Mouse (Mus musculus): ENCODE measurements around the gene Gm3336. TPM values are rescaled to one million over a fixed set of nuclear protein-coding genes. Genes with fewer than 3 reads are reported as not detected.

Gene Gm3336
- polyA plus RNA-seq, 1 experiment from 2014 or later, result not detected

- Histone ChIP-seq H3K4me3 (no peak overlapping the region), H3K9ac (peak overlapping the region; percentile 56), H3K27ac (ENCODE audit: poor library complexity, severe bottlenecking) (peak overlapping the region; percentile 96), H3K9me3 (replicated peaks) (no peaks in the 10 kb centered on the region), H3K27me3 (replicated peaks) (no peaks in the 10 kb centered on the region), H3K4me2 (peak overlapping the region; percentile 61), H3K36me3 (no peaks in the 10 kb centered on the region), H3K4me1 (replicated peaks) (peaks cover 55% of the 10 kb centered on the region)
- no peak for ATAC-seq (ENCODE audit: insufficient number of reproducible peaks, low FRiP score)
- WGBS, result 33% methylated on average over 32 of the region's 32 CpGs
Measured at GRCm38 (mm10) chr8:70695318-70696018, 22.9 kb upstream of the Gm3336 start.

DNA sequence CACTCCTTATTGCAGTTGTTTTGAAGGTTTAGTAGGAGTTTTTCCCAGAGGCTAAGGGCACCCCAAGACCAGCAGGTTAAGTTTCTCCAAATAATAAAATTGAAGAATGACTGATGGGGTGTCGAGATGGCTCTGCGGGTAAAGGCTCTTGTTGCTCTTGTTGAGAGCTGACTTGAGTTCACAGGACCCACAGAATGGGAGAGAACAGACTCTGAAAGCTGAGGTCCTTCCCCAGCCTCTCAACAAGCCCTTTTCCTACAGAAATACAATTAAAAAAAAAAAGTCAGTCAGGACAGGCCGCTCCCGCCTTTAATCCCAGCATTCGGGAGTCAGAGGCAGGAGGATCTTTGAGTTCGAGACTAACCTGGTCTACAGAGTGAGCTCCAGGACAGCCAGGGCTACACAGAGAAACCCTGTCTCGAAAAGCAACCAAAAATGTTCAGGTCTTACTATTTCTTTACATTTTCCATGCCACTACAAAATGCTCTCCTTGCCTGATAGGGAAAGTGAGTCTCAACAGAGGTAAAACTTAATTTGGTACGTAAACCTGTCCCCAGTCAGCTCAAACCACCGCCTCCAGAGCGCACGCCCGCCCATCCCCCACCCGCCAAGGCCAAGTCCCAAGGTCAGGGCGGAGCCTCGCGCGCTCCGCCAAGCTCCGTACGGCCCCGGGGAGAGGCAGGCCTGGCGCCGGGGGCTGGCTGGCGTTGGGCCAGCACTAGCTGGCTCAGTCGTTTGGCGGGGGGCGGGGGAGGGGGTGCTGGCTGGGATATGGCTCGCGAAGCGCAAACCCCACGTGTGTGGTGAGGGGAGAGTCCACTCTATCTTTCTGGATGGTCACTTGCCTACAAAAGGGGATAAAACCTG, 22.1 kb upstream of the Gm3336 start:
- peaks cover 59% of the 10 kb centered on the region for H3K4me1 ChIP-seq (replicated peaks)
- H3K9me3 ChIP-seq (replicated peaks), result no peaks in the 10 kb centered on the region
- no peaks in the 10 kb centered on the region for H3K27me3 ChIP-seq (replicated peaks)
- peak overlapping the region; percentile 61 for H3K9ac ChIP-seq
- H3K4me3 ChIP-seq, result peak overlapping the region; percentile 10; the same call in 1 of the 2 replicates
- H3K4me2 ChIP-seq, result peak overlapping the region; percentile 61
- peak; percentile 56 for ATAC-seq (ENCODE audit: insufficient number of reproducible peaks, low FRiP score)
- peaks cover 3% of the 10 kb centered on the region; the same call in 1 of the 2 replicates for H3K36me3 ChIP-seq
- 4% methylated on average over 31 of the region's 31 CpGs for WGBS
- H3K27ac ChIP-seq (ENCODE audit: poor library complexity, severe bottlenecking), result peak overlapping the region; percentile 96

GRCm38 (mm10) chr8:70696946-70697345, 21.4 kb upstream of the Gm3336 start:
- Histone ChIP-seq H3K27me3 (replicated peaks) (no peaks in the 10 kb centered on the region), H3K36me3 (peaks cover 7% of the 10 kb centered on the region; the same call in 1 of the 2 replicates), H3K9me3 (replicated peaks) (no peaks in the 10 kb centered on the region), H3K27ac (ENCODE audit: poor library complexity, severe bottlenecking) (peak overlapping the region; percentile 96), H3K4me2 (peak overlapping the region; percentile 61), H3K9ac (peak overlapping the region; percentile 61), H3K4me3 (peak overlapping the region; percentile 10; the same call in 1 of the 2 replicates), H3K4me1 (replicated peaks) (peaks cover 58% of the 10 kb centered on the region)
- no peak for ATAC-seq (ENCODE audit: insufficient number of reproducible peaks, low FRiP score)
- 29% methylated on average over 4 of the region's 4 CpGs for WGBS

DNA sequence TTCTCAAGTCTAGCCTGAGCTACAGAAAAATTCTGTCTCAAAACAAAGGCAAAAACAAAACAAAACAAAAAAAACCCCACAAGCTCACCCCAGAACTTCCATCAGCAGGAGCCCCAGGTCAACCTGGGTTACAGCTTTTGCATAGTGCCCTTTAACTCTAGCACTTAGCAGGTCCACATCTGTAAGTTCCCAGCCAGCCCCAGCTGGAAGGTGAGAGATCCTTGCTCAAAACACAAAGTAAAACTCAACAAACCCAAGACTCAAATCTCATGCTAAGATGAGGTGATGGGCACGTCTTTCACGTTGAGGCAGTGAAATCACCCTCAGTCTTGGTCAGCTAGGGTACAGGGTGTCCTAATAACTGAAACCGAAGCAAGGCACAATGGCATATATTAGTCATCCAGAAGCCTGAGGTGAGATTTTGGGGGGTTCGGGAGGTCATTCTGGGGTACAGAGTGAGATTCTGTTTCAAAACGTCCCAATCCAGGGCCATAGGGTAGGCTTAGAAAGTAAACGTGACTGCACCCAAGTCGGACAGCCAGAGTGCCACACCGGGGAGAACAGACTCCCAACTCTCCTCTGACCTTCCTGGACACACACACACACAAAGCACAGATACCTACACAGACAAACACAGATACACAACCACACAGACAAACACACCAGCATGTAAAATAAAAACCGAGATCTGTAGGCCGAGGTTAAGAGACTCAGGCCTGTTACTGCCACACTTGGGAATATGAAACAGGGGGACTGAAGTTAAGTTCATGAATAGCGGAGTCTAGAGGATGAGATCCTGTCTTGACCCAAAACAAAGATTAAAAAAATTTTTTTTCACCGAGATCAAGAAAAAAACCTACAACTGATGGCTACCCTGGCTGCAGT, 20.7 kb upstream of the Gm3336 start:
- no peaks in the 10 kb centered on the region for H3K27me3 ChIP-seq (replicated peaks)
- H3K9me3 ChIP-seq (replicated peaks), result no peaks in the 10 kb centered on the region
- 69% methylated on average over 12 of the region's 12 CpGs for WGBS
- H3K4me3 ChIP-seq, result peak overlapping the region; percentile 92
- H3K36me3 ChIP-seq, result peaks cover 13% of the 10 kb centered on the region
- H3K27ac ChIP-seq (ENCODE audit: poor library complexity, severe bottlenecking), result peak overlapping the region; percentile 96
- peak overlapping the region; percentile 61 for H3K9ac ChIP-seq
- peaks cover 61% of the 10 kb centered on the region for H3K4me1 ChIP-seq (replicated peaks)
- no peak for ATAC-seq (ENCODE audit: insufficient number of reproducible peaks, low FRiP score)
- H3K4me2 ChIP-seq, result peak overlapping the region; percentile 61

DNA sequence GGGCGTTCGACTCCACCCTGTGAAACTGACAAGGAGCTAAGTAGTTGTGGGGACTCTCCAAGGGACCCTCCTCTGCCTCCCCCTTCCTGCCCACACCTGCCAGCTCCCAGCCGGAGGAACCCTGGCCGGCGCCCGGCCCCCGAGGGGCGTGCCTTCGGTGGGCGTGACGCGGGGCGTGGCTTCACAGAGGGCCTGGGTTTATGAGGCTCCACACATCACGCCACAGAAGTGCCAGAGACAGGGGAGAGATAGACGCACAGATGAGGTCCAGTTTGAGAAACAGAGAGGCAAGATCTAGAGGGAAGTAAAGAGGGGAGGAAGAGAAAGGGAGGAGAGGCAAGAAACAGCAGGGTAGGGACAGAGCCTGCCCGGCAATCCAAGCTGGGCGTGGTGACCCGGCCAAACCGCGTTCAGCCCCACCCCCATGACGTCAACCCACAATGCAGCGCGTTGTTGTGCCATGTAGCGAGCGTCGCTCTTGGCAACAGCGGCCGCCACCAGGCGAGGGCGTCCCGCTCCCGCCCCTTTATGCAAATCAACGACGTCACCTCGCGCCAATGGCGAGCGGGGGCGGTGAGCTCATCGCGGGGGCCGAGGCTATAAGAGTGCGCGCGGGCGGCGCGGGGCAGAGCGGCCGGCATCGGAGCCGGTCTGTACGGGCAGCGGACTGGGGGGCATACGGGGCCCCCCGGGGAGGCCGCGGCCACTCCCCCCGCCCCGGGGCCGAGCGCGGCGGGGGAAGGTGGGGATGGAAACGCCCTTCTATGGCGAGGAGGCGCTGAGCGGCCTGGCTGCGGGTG, 19.8 kb upstream of the Gm3336 start, which contains the start of gene Jund:
TSS of gene Jund (plus strand) at position 640 of the 800 bp plus-strand sequence.
- H3K27me3 ChIP-seq (replicated peaks), result no peaks in the 10 kb centered on the region
- H3K9me3 ChIP-seq (replicated peaks), result no peaks in the 10 kb centered on the region
- peaks cover 59% of the 10 kb centered on the region for H3K4me1 ChIP-seq (replicated peaks)
- whole genome bisulfite sequencing, result under 1% methylated on average over 65 of the region's 69 CpGs
- peak within 1 kb of the TSS; percentile 99 for H3K27ac ChIP-seq (ENCODE audit: poor library complexity, severe bottlenecking)
- H3K4me2 ChIP-seq, result peak within 1 kb of the TSS; percentile 87
- H3K9ac ChIP-seq, result peak within 1 kb of the TSS; percentile 100
- peak; percentile 91 for ATAC-seq (ENCODE audit: insufficient number of reproducible peaks, low FRiP score)
- H3K36me3 ChIP-seq, result peaks cover 22% of the 10 kb centered on the region
- H3K4me3 ChIP-seq, result peak within 1 kb of the TSS; percentile 92

DNA sequence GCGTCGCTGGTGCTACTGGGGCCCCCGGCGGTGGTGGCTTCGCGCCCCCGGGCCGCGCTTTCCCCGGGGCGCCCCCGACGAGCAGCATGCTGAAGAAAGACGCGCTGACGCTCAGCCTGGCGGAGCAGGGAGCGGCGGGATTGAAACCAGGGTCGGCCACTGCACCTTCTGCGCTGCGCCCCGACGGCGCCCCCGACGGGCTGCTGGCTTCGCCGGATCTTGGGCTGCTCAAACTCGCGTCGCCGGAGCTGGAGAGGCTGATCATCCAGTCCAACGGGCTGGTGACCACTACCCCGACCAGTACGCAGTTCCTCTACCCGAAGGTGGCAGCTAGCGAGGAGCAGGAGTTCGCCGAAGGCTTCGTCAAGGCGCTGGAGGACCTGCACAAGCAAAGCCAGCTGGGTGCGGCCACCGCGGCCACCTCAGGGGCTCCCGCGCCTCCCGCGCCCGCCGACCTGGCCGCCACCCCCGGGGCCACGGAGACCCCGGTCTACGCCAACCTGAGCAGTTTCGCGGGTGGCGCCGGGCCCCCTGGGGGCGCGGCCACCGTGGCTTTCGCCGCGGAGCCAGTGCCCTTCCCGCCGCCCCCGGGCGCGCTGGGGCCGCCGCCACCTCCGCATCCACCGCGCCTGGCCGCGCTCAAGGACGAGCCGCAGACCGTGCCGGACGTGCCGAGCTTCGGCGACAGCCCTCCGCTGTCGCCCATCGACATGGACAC, 19.1 kb upstream of the Gm3336 start:
- under 1% methylated on average over 80 of the region's 89 CpGs for WGBS
- Histone ChIP-seq H3K36me3 (peaks cover 25% of the 10 kb centered on the region), H3K27me3 (replicated peaks) (no peaks in the 10 kb centered on the region), H3K9ac (peak overlapping the region; percentile 100), H3K4me1 (replicated peaks) (peaks cover 55% of the 10 kb centered on the region), H3K9me3 (replicated peaks) (no peaks in the 10 kb centered on the region), H3K4me2 (peak overlapping the region; percentile 87), H3K4me3 (peak overlapping the region; percentile 92), H3K27ac (ENCODE audit: poor library complexity, severe bottlenecking) (peak overlapping the region; percentile 99)
- no peak for ATAC-seq (ENCODE audit: insufficient number of reproducible peaks, low FRiP score)

DNA sequence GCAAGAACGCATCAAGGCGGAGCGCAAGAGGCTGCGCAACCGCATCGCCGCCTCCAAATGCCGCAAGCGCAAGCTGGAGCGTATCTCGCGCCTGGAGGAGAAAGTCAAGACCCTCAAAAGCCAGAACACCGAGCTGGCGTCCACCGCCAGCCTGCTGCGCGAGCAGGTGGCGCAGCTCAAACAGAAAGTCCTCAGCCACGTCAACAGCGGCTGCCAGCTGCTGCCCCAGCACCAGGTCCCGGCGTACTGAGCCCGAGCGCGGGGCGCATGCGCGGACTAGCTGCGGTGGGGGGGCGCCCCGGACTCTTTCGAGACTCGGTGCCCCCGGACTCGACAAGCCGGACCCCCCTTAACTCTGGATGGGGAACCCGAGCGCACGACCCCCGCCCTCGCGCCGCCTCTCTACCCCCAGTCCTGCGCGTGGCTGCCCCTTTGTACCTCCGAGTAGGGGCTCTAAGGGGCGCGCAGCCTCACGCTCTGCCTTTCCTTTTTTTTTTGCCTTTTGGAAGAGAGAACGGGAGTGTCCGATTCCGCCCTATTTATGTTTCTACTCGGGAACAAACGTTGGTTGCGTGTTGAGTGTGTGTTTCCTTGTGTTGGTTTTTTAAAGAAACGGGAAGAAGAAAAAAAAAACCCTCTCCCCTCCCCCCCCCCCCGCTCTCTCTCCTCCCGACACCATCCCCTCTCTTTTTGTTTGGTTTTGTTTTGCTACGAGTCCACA, 18.3 kb upstream of the Gm3336 start:
- ATAC-seq (ENCODE audit: insufficient number of reproducible peaks, low FRiP score), result no peak
- Histone ChIP-seq H3K9ac (peak overlapping the region; percentile 100), H3K4me3 (peak overlapping the region; percentile 92), H3K4me1 (replicated peaks) (peaks cover 52% of the 10 kb centered on the region), H3K36me3 (peaks cover 25% of the 10 kb centered on the region), H3K27me3 (replicated peaks) (no peaks in the 10 kb centered on the region), H3K4me2 (peak overlapping the region; percentile 87), H3K27ac (ENCODE audit: poor library complexity, severe bottlenecking) (peak overlapping the region; percentile 99), H3K9me3 (replicated peaks) (no peaks in the 10 kb centered on the region)
- under 1% methylated on average over 58 of the region's 59 CpGs for WGBS

- Histone ChIP-seq H3K27ac (ENCODE audit: poor library complexity, severe bottlenecking) (peak overlapping the region; percentile 99), H3K4me3 (peak overlapping the region; percentile 92), H3K4me1 (replicated peaks) (peaks cover 46% of the 10 kb centered on the region), H3K36me3 (peaks cover 25% of the 10 kb centered on the region), H3K9ac (peak overlapping the region; percentile 100), H3K4me2 (peak overlapping the region; percentile 87), H3K9me3 (replicated peaks) (no peaks in the 10 kb centered on the region), H3K27me3 (replicated peaks) (no peaks in the 10 kb centered on the region)
- under 1% methylated on average over 20 of the region's 20 CpGs for WGBS
- peak; percentile 17 for ATAC-seq (ENCODE audit: insufficient number of reproducible peaks, low FRiP score)
Measured at GRCm38 (mm10) chr8:70700555-70700922, 17.8 kb upstream of the Gm3336 start.

Data from heart, embryonic 12.5 days (tissue).